Mouse (Mus musculus): Measurements from ENCODE around the gene Tecpr2.

Tecpr2 gene

GRCm38 (mm10) chr12:110864008-110864407 is 25.1 kb upstream of the Tecpr2 start:
- no peak for DNase-seq (ENCODE audit: low read depth)

- DNase-seq (ENCODE audit: low read depth), result no peak
Observed at GRCm38 (mm10) chr12:110865571-110865970, 23.5 kb upstream of the Tecpr2 start.

DNA sequence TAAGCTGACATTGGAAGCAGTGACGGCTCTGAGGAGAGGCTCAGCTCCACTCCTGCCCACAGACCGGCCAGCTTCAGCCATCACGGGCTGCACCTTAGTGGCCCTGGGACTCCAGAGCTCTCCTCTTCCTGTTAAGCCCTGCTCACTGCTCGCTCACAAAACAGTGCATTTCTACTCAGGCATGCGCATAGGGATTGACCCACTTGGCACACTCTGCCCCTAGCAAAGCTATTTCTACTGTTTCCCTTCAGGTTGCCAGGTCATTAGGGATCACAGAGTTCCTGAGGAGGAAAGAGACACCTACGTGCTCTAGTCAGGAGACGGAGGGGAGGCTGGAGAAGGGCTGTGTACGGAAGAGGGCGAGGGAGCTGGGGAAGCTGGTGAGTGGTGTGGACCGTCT is 23.1 kb upstream of the Tecpr2 start:
- DNase-seq (ENCODE audit: low read depth), result no peak

DNA sequence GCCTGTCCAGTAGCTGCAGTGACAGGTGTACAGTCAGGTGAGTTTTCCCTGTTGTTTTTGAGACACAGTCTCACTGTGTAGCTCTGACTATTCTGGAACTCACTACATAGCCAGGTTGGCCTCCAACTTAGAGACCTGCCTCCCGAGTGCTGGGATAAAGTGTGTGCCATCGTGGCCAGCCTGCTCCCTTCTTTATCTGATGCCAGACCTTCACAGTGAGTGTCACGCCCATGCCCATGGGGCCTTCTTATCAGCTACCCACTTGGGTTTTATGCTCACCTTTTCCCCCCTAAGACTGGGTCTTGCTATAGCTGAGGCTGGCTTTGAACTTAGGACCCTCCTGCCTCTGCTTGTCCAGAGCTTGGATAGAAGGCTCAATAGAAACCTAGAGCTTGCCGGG is 19.0 kb upstream of the Tecpr2 start:
- no peak for DNase-seq (ENCODE audit: low read depth)

- DNase-seq (ENCODE audit: low read depth), result no peak
Observed at GRCm38 (mm10) chr12:110871247-110871646, 17.8 kb upstream of the Tecpr2 start.

GRCm38 (mm10) chr12:110875351-110875750 is 13.7 kb upstream of the Tecpr2 start:
- no peak for DNase-seq (ENCODE audit: low read depth)

DNA sequence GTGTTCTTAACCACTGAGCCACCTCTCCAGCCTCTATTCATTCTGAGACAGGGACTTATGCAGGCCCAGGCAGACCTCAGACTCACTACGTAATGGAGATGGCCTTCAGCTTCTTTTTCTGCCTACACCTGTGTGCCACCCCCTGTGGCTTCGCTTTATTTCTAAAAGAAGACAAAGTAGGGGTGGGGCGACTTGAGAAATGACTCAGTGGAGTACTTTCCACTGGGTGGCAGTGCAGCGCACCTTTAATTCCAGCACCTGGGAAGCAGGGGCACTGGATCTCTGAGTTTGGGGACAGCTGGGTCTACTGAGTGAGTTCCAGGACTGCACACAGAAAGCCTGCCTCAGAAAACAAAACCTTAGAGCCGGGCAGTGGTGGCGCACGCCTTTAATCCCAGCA is 6.8 kb upstream of the Tecpr2 start:
- peak; percentile 21 for DNase-seq (ENCODE audit: low read depth)

DNA sequence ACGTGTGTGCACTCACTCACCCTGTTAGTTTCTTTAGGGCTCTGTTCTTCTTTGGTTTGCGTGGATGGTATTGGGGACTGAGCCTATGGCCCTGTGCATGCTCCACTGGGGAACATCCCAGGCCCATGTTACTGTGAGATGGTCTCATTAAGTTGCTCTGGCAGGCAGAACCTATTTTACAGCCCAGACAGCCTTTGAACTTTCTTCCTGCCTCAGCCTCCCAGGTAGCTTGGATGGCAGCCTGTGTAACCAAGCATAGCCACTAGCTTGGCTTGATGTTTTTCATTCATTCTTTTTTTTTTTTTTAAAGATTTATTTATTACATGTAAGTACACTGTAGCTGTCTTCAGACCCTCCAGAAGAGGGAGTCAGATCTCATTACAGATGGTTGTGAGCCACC is 3.8 kb upstream of the Tecpr2 start:
- no peak for DNase-seq (ENCODE audit: low read depth)

- DNase-seq (ENCODE audit: low read depth), result peak; percentile 25
Observed at GRCm38 (mm10) chr12:110888106-110888505, 958 bp upstream of the Tecpr2 start.

GRCm38 (mm10) chr12:110888606-110889005 is 458 bp upstream of the Tecpr2 start:
- no peak for DNase-seq (ENCODE audit: low read depth)

DNA sequence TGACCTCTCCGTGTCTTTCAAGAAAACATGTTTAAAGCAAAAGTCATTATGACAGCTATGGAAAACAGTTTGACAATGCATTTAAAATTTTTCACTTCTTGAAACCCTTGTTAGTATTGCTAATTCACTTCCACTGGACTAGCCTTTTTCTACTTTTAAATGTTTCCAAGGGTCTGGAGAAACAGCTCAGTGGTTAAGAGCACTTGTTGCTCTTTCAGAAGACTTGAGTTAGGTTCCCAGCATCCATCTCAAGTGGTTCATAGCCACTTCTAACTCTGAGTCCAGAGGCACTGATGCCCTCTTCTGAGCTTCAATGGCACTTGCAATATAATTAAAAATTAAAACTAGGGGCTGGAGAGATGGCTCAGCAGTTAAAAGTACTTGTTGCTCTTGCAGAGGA is 2.8 kb downstream of the Tecpr2 start:
- DNase-seq (ENCODE audit: low read depth), result no peak

DNA sequence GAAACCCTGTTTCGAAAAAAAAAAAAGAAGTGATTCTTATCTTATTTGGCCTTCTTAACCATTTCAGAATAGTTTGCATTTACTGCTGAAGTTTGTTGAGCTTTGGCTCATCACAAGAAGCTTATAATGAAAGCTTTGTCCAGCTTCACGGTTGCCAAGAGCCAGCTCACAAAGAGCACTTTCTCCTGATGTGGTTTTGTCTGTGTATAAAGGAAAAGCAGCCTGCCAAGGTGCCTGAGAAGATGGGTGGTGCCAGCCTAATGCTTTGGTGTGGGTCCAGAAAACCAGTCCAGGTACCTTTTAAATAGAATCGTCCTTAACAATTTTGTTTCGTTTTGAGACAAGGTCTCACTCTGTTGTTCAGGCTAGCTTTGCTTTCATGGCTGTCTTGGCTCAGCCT is 13.0 kb downstream of the Tecpr2 start:
- no peak for DNase-seq (ENCODE audit: low read depth)

DNA sequence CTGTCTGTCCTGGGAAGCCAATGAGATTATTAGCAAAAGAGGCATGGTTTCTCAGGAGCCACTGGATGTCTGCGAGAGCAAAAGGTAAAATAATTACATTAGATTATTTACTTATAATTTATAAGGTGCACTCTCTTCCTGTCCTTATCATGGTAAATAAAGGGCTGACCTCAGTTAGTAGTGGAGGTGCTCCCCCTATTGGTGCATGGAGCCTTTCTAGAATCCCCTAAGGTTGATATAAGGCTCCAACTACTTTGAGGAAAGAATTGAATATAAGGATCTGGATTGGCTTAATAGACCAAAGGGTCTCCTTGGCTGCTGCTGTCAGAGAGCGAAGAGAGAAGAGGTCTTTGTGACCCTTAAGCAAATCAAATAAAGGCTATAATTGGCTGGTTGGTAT is 14.5 kb downstream of the Tecpr2 start:
- DNase-seq (ENCODE audit: low read depth), result peak; percentile 11

DNA sequence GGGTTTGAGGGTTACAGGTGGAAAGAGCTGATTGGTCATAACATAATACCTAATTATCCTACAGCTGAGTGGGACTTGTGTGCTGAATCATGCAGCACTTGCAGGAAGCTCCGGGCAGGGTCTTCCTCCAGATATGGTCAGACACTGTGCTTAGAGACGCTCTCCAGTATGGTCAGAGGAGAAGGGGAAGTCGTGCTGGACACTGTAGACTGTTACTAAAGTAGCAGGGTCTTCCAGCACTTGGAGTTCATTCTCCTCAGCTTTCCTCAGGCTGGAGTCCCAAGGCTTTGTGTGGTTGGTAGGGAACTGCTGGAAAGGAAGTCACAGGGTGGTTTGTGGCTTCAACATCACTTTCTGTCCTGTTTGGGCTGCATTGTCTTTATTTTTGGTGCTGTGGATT is 18.8 kb downstream of the Tecpr2 start:
- no peak for DNase-seq (ENCODE audit: low read depth)

DNA sequence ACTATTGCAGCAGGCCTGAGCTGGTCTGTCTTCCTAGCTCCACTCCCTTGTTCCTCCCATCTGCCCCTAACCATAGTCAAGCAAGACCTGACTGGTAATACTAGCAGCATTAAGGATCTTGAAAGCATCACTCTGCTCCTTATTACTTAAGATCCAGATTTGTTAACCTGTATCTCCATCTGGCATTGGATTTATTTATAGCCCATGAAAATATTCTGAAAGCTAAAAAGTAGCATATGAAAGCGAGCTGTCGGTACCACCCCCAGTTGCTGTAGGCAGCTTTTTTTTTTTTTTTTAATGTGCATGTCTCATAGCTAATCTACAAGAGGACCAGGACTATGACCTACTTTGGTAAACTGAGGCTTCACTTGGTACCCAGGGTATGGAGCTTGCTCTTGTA is 20.9 kb downstream of the Tecpr2 start:
- DNase-seq (ENCODE audit: low read depth), result no peak

DNA sequence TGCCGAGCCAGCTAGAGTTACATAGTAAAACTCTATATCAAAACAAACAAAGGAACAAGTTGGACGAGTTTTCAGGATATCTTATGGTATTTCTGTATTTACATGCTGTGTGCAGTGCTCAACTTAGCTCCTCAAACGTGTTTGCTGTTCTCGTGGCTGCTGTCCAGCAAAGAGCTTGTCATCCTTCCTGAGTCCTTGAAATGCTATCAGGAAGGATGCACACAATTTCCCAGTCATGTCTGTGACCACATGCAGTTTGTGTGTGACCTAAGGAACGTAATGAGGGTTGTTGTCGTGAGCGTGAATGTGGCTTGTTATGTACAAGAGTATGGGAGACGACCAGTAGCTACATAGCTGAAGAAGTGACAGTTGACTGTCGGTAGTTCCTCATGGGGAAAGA is 26.7 kb downstream of the Tecpr2 start:
- DNase-seq (ENCODE audit: low read depth), result no peak

- no peak for DNase-seq (ENCODE audit: low read depth)
Observed at GRCm38 (mm10) chr12:110920254-110920653, 31.2 kb downstream of the Tecpr2 start.

DNA sequence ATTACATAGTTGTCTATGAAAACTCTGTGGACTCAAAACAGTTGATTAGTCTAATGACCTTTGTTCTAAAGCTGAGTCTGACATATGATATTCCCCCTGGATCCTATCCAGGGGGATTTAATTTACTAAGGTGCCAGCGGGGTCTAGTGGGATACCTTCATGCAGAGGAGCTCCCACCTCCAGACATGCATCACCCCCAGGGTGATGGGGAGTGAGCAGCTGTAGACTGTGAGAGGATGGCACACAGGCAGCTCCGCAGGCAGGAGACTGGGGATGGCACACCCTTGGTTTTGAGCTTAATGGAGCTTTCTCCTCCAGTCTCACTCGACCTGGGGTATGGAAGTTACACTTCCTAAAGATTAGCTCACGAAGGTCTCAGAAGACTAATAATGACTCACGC is 32.5 kb downstream of the Tecpr2 start:
- no peak for DNase-seq (ENCODE audit: low read depth)

GRCm38 (mm10) chr12:110932820-110933219 is 43.8 kb downstream of the Tecpr2 start:
- DNase-seq (ENCODE audit: low read depth), result no peak

DNA sequence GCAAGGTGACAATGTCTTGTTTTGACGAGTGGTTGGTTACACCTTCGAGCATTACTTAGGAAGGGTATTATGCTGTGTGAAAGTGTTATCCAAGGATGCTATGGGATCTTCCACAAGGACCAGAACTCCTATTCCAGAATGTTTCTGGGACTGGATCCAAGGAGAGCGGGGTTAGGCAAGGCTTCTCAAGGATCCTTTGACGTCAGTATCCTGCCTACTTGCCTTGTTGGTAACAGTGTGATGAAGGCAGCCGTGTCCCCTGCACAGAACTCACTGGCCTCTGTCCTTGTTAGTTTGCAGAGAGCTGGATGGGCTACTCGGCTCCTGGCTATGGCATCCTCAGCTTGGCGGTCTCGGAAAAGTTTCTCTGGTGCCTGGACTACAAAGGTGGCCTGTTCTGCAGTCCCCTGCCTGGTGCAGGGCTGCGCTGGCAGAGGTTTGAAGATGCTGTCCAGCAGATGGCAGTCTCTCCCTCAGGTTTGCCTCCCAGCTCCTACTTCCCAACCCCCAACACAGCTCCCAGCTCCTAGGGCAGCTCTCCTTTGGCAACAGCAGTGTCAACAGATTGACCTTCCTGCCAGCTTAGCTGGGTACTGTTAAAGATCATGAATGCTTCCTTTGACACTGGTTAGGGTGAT is 47.0 kb downstream of the Tecpr2 start:
- peak; percentile 93 for DNase-seq (ENCODE audit: low read depth)

DNA sequence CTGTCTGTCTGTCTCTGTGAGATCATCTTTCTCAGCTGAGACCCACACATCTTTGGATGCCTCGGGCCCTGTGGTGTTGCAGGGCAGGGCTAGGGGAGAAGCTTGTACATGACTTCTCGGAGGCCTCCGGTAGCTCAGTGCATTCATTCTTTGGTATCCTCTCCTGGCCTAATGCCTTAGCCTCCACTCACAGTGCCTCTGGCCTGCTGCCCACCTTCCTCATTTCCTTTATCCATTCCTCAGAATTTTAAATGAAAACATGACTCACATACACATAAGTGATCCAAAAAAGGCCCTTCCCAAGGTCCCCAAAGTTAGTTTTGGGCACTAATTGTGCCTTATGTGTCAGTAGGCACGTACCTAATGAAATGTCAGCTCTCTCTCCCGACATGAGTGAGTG is 48.4 kb downstream of the Tecpr2 start:
- peak; percentile 64 for DNase-seq (ENCODE audit: low read depth)

DNA sequence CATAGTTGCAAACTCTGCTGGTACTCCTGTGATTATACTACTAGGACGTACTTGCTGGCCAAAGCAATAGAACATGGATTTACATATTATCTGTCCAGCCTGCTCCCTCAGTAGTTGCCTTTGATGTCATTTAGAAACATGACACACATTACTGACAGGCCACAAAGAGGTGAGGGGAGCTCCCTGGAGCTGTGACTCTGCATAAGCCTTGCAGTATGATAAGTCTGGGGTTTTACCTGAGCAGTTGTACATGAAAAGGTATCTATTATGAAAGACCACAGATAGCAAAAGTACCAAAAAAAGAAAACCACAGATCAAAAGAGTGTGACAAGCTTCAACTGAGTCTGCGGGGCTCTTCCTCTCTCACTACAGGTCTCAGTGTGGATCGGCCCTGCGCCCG is 50.3 kb downstream of the Tecpr2 start:
- DNase-seq (ENCODE audit: low read depth), result no peak

DNA sequence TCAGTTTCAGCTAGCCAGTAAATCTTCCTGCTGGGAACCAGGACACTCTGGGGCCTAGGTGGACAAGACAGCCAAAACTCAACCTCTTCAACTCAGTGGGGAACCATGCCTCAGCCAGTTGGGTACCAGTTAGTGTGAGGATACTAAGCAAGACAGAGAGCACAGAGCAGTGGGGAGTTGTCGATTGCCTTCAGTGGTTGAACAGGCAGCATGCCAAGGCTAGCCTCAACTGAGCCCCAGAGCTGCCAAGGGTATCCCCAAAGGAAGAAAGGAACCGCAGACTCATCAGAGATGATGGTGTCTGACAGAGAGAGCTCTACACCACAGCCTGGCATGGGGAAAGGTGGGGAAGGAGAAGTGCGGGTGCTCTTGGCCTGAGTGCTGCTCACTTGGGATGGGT is 51.8 kb downstream of the Tecpr2 start:
- peak; percentile 34 for DNase-seq (ENCODE audit: low read depth)

- peak; percentile 80 for DNase-seq (ENCODE audit: low read depth)
Observed at GRCm38 (mm10) chr12:110946216-110946615, 57.2 kb downstream of the Tecpr2 start.
